Mouse (Mus musculus) small intestine, adult 2 months (tissue): ENCODE data around the gene Fzr1.

Experiments used
- CTCF ChIP-seq: fragments of 200-500 bp; IDR thresholded peaks from 2 replicates; pipeline ENCODE4 v1.5.1; 2012; ENCODE audit warnings: low read depth, mild to moderate bottlenecking, control low read depth, inconsistent platforms, low read length, moderate library complexity, mixed read lengths; ENCODE audit not compliant: insufficient replicate concordance, insufficient read length; ENCODE audit errors: extremely low read depth
- POLR2A ChIP-seq: fragments of 200-500 bp; IDR thresholded peaks from 2 replicates; pipeline ENCODE4 v1.6.1; 2012; ENCODE audit warnings: low read depth, mild to moderate bottlenecking, control low read depth, inconsistent platforms, low read length, moderate library complexity

- TF ChIP-seq POLR2A = no peak
- no peak for TF ChIP-seq CTCF
These were observed 3.0 kb downstream of the Fzr1 start for GRCm38 (mm10) chr10:81375322-81375721.
